In genomic region chr12:3791732-3792131, GRCm38 (mm10) we compare ENCODE assay signal across 8 mouse cellular contexts. TPM values are rescaled to one million over a fixed set of nuclear protein-coding genes. Genes with fewer than 3 reads are reported as not detected.
DNase-seq lines count a peak whose midpoint lies in the region; ATAC-seq and TF ChIP-seq lines count a peak whose summit lies in the region.

No protein-coding gene starts in this region.

- peak; percentile 92 for TF ChIP-seq CTCF in olfactory bulb, adult 2 months (IDR thresholded peaks at IDR 0.05; ENCODE audit: insufficient read depth, low read depth, low read length)

- H3K9ac ChIP-seq in lung, embryonic 15.5 days, result peak overlapping the region; percentile 29

- TF ChIP-seq POLR2A in olfactory bulb, adult 2 months (IDR thresholded peaks at IDR 0.05; ENCODE audit: insufficient read depth, low read depth, low read length), result peak; percentile 42; the same call in 1 of the 2 replicates

- H3K27ac ChIP-seq in lung, embryonic 15.5 days, result 0 out of 2 replicates have a peak overlapping the region, but pooled peaks have one; percentile 34
- H3K27ac ChIP-seq in olfactory bulb, adult 2 months (ENCODE audit: insufficient read depth, low read depth, low read length), result no peak overlapping the region

- under 1% methylated on average over 22 of the region's 22 CpGs for WGBS in lung, embryonic 15.5 days
- 0% methylated on average over 22 of the region's 22 CpGs for WGBS in olfactory bulb, adult 2 months

- DNase-seq in Muller cell, postnatal 12 days (ENCODE audit: inconsistent ontology term), result peak; percentile 95
- peak; percentile 98 for DNase-seq in cerebellum, adult 9-10 months
- DNase-seq in layer of hippocampus, adult 9-10 months (ENCODE audit: low spot score), result peak; percentile 93
- DNase-seq in thymus, adult 18-20 months, result peak; percentile 72 to 84

- no peaks in the 10 kb centered on the region for H3K36me3 ChIP-seq in lung, embryonic 15.5 days

- H3K9me3 ChIP-seq in lung, embryonic 15.5 days, result no peaks in the 10 kb centered on the region

- peak overlapping the region; percentile 39 for H3K4me3 ChIP-seq in lung, embryonic 15.5 days
- peak overlapping the region; percentile 41 for H3K4me3 ChIP-seq in olfactory bulb, adult 2 months (ENCODE audit: insufficient read depth, low read depth, low read length)

- H3K27me3 ChIP-seq in lung, embryonic 15.5 days, result no peaks in the 10 kb centered on the region

- ATAC-seq in frontal cortex, adult (ENCODE audit: low TSS enrichment), result peak; percentile 85
- peak; percentile 96 to 99 for ATAC-seq in hematopoietic stem cell, adult 5-6 weeks (replicated peaks in 1 of 2; ENCODE audit: insufficient read depth in 1 of 2, low FRiP score in 2 of 2, low TSS enrichment in 1 of 2, low read depth in 1 of 2, poor library complexity in 2 of 2, severe bottlenecking in 2 of 2)
- peak; percentile 78 for ATAC-seq in lung, embryonic 15.5 days (ENCODE audit: borderline replicate concordance, extremely low read depth, low FRiP score, low TSS enrichment)

- peaks cover 32% of the 10 kb centered on the region for H3K4me1 ChIP-seq in lung, embryonic 15.5 days
- peaks cover 11% of the 10 kb centered on the region for H3K4me1 ChIP-seq in olfactory bulb, adult 2 months (ENCODE audit: control insufficient read depth, insufficient read depth, low read length)

- peak overlapping the region; percentile 60 for H3K4me2 ChIP-seq in lung, embryonic 15.5 days

RNA-seq across cellular contexts. Expression of gene Dnmt3a, which starts 14.1 kb away (rescaled TPM):
- 25.2 and 35.0 TPM in 2 replicates for total RNA-seq in hematopoietic stem cell, adult 5-6 weeks (2017)
- 144 and 151 TPM in 2 replicates for polyA plus RNA-seq in lung, embryonic 15.5 days (2015; fragmentation: Nextera tagmentation; extraction: Ambion mirVana)
- polyA plus RNA-seq in olfactory bulb, adult 2 months (2012; ENCODE audit: insufficient read depth, insufficient read length, low replicate concordance, missing spikeins), result not detected in 2 replicates
